Mouse (Mus musculus) induced T-regulatory cell, adult 2 months (primary cell): ENCODE data around the gene Rundc1.
"Not testable (repeated sequence)": the region's sequence is repeated elsewhere in the genome, so short reads cannot be mapped to it uniquely, and the experiment has no call there.

ENCODE experiments used
- DNase-seq: peaks from one replicate; pipeline ENCODE4 v3.0.0-alpha.2; 2012; ENCODE audit warnings: low read depth

The Rundc1 gene

DNA sequence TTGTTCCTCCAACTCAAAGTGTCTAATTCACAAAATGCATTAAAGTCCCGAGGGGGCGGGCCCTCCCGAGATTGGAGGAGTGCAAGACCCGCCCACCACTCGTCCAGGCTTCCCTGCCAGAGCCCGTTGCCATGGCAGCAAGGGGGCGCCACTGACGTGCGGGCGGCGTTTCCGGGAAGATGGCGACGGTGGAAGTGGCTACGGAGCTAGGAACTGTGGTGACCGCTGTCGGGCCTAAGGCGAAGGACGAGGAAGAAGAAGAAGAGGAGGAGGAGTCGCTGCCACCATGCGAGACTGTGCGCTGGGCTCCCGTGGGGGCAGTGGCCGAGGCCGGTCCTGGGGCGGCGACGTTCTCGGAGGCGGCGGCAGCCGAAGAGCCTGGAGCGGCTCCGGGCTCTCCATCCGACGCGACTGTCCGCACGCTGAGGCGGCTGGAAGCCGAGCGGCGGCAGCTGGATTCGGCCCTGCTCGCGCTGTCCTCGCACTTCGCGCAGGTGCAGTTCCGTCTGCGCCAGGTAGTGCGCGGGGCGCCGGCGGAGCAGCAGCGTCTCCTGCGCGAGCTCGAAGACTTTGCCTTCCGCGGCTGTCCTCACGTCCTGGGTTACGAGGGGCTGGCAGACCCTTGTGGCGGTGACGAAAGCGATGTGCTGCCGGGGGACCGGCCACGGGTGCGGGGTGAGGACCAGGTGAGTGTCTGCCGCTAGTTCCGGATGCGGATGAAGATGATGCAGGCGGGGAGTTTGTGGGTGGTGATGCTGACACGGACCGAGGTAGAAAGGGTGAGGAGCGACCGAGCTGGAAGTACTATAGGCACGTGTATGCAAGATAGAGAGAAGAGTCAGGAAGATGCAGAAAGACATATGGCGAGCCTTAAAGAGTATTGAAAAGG, at the start of gene Rundc1, which contains the start of gene Ptges3l:
Rundc1 (plus strand) TSS at position 161 of the 889 bp plus-strand sequence.
Ptges3l (minus strand) TSS at position 409 of the 889 bp plus-strand sequence.
- DNase-seq, result peak; percentile 99

DNA sequence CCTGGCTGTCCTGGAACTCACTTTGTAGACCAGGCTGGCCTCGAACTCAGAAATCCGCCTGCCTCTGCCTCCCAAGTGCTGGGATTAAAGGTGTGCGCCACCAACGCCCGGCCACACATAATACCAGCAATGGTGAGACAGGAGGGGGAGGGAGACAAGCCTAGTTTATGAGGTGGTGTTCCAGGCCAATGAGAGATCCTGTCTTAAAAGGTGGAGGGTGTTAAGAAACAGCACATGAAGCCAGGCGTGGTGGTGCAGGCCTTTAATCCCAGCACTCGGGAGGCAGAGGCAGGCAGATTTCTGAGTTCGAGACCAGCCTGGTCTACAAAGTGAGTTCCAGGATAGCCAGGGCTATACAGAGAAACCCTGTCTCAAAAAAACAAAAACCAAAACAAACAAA, 46.7 kb upstream of the Rundc1 start:
- not testable (repeated sequence) for DNase-seq

DNA sequence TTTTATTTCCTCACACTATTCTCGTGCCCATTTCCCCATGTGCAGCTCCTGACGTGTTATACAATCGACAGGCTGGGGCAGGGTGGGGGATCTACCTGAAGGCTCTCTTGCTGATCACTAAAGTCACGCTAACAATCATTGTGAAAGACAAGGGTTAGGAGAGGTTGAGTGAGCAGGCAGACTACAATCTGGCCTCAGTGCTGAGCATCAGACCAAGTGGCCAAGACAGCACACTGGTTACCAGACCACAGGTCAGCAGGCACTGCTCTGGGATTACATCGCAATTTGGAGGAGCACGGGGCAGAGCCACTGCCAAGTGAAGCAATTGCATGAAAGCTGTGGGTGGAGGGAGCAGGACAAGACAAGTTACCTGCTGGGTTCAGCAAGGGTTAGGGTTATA, 46.0 kb upstream of the Rundc1 start:
- no peak for DNase-seq

DNA sequence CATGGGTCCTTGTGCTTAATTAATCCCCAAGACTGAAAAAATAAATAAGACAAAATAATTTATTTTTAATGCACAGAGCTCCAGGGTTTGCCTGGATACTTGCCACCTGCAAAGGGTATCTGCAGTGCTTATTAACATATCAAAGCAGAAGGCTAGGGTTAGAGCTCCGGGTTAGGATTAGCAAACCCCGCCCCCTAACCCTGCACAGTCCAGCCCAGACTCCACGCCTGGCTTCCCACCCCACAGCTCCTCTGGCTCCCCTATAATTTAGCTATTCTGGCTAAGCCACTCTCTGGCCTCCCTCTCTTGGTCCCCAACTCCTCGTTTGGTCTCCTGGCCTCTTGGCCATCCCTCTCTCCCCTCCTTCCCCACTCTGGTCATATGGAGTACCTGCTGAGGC, 43.1 kb upstream of the Rundc1 start:
- no peak for DNase-seq

DNA sequence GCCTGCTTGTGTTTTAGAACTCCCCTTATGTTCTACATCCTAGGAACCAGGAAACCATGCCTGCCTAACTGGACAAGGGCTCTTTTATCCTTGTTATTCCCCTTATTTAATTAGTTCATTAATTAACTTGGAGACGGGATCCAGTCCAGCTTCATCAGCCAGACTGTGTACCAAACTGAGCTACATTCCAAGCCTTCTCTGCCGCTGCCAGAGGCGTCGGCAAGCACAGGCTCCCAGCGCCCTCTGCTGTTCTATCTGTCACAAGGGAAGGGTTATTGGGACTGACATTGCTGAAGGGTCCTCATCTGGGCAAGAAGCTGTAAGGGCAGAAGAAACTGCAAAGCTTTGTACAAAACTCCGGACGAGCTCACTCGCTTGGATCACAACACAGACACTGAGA, 29.8 kb upstream of the Rundc1 start:
- peak; percentile 56 for DNase-seq

DNA sequence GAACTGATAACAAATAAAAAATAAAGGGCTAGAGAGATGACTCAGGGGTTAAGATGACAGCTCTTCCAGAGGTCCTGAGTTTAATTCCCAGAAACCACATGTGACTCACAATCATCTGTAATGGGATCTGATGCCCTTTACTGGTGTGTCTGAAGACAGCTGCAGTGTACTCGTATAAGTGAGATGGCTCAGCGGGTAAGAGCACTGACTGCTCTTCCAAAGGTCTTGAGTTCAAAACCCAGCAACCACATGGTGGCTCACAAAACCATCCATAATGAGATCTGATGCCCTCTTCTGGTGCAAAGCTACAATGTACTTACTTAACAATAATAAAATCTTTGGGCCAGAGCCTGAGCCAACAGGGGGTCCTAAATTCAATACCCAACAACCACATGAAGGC, 9.6 kb upstream of the Rundc1 start:
- no peak for DNase-seq

DNA sequence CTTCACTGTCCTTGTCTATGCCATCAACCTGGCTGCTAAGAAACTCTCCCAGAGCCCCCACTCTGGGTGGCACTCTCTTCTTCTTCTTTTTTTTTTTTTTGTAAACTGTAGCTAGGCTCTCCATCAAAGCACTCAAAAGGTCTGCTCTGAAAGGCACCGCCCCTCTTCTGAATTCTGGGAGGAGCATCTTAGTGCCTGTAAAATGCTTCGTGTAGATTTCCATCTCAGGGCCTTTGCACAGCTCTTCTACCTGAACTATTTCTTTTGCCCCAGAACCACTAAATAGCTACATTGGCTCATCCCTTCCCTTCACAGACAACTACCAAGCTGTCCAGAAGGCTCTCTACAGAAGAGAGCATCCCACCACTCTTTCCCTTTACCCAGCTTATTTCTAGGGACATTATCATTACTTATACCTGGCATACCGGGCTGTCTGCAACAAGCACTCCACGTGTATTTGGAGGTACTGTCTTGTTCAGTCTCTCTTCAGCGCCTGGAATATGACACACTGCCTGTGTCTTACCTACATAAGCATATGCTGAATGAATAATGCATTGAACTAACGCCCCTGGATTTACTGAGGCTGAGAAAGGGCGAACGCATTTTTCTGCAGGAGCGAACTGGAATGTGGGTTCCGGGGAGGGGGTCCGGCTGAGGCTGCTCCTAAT, 8.3 kb upstream of the Rundc1 start:
- DNase-seq, result peak; percentile 65

DNA sequence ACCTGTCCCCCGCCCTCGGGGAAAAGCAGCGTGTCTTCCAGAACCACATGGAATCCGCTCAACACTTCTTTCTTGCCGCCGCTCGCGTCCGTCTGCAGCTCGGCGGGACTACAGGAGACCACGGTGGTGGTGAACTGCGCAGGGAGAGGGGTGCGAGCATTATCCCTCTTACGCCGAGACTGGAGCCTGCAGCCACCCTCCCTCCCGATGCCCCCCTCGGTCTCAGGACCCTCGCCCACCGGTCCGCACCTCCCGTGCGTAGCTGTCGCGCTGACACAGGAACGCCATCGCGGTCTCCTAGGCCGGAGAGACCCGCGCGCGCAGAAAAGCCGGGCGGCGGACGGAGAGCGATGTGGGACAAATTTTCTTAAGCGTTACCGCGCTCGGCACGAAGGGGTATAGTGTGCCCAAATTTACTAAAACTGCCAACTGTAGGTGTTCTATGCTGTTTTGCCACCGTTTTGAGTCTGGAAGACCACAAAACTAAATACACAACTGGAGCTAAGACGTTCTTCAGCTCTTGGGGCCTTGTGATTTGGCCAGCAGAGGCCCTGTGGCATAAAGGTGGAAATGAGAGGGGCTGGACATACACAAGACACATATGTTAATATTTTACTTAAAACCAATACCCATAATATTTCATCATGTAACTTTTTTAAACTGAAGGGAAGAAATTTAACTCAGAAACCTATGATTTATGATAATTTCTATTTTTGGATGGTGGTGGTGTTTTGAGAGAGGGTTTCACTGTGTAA, 7.6 kb upstream of the Rundc1 start, which contains the start of gene Aarsd1:
Aarsd1 (minus strand) TSS at position 515 of the 755 bp plus-strand sequence.
- peak; percentile 91 for DNase-seq

DNA sequence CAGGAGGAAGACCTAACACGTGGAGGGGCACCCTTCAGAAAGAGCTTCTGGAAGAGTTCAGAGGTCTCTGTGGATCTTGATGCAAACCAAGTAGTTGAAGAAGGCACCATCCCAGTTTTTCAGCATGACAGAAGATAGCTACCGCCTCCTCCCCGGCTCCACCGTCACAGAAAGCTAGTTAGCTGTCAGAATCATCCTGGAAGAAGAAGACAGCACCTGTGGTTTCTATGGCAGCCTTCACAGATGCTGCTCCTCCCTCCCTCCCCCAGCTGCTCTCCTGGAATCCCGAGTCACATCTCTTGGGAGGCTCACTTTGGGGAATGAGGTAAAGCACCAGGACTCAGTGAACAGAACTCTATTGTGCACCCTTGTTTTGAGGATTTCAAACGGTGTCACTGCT, 5.9 kb upstream of the Rundc1 start:
- DNase-seq, result no peak

DNA sequence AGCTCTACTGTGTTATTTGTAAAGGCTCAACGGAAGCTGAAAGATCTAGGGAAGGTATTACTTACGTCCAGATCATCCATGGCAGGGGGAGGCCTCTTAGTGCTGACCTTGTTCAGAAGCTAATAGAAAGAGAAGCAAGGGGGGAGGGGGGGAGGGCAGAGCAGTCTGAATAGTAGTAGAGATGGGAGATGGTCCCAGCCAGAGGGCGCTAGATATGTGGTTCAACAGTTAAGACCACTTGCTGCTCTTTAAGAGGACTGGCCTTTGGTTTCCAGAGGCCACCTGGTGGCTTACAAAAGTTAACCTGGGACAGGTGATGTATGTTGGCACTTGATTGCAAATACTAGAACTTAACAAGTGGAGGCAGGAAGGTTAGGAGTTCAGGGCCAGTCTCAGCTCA, 5.3 kb upstream of the Rundc1 start:
- no peak for DNase-seq

DNA sequence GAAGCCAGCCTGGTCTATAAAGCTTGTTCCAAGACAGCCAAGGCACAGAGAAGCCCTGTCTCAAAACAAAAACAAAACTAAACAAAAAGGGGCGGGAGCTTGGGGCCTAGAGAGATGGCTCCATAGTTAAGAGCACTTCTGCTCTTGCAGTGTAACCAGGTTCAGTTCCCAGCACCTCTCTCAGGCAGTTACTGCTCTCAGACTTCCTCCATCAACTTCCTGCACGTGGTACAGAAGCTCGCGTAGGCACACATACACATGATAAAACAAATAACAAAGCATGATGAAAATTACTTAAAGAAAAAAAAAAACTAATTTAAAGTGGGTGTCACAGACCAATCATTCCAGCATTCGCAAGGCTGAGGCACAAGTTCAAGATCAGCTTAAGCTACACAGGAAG, 4.7 kb upstream of the Rundc1 start:
- no peak for DNase-seq

DNA sequence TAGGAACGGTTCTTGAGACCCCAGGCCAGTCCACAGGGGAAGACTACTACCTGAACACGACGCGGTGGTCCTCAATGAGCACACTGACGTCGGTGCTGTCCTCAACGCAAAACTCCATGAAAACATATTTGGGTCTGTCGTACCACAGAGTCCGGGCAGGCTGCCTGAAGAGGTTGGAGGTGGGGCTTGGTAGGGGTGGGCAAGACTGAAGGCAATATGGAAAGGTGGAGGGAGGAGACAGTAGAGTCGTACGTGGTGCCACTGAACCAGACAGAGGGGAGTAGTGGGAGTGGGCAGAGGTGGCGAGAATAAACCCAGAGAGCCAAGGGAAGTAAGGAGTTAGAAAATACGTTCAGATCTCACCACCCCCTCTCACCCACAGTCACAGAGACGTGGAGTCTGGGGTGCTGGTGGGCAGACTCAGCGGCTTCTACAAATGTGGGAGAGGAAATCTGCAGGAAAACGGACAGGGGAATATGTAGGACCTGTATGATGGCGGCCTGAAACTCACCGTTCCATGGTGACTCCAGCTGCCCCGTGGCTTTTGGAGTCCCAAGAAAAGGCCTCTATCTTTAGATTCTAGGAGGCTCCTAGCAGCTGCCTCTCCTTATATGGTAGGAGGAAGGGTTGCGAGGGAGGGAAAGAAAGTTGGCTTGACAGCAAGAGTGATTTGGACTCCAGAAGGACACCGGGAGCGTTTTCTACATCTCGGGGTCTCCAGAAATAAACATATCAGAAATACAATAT, 607 bp upstream of the Rundc1 start, which contains the start of gene Gm27029:
Gm27029 (minus strand) TSS at position 692 of the 747 bp plus-strand sequence.
- no peak for DNase-seq

DNA sequence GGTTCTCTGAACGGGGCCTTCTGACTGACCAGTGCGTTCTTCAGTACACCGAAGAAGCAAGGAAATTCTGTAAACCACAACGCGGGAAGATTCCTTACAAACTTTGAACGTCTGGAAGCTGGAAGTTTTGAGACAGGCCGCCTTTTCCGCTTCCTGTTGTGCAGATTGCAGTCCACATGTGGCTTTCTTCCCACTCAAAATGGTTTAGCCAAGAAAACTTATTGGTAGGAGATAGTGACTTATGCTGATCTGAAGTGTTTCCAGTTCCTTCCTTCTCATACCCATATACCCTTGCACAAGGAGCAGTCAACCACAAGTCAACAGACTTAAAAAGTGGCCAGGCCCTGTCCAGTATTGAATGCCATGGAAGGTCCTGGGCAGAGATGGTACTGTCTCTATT, 1.3 kb downstream of the Rundc1 start:
- DNase-seq, result no peak

DNA sequence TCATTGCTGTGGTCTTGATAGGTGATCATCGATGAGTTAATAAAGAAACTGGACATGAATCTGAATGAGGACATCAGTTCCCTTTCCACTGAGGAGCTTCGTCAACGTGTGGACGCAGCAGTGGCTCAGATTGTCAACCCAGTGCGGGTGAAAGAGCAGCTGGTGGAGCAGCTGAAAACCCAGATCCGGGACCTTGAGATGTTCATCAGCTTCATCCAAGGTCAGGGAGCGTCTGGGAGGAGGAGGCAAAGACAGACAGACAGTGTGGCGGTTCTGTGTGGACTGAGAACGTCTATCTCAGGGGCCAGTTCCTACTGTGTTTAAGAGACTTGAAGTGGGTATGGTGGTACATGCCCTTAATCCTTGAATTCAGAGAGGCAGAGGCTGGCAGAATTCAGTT, 6.4 kb downstream of the Rundc1 start:
- DNase-seq, result no peak

DNA sequence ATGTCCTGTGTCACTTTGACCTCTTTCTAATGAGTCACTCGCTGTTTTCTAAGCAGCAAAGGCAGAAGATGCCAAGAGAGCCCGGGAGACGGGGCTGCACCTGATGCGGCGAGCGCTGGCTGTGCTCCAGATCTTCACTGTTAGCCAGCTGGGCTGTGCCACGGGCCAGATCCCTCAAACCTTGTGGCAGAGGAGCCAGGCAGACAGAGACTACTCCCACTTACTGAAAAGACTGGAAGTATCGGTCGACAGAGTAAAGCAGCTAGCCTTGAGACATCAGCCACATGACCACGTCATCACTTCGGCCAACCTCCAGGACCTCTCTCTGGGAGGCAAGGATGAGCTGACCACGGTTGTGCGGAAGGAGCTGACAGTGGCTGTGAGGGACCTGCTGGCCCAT, 8.5 kb downstream of the Rundc1 start:
- DNase-seq, result no peak

DNA sequence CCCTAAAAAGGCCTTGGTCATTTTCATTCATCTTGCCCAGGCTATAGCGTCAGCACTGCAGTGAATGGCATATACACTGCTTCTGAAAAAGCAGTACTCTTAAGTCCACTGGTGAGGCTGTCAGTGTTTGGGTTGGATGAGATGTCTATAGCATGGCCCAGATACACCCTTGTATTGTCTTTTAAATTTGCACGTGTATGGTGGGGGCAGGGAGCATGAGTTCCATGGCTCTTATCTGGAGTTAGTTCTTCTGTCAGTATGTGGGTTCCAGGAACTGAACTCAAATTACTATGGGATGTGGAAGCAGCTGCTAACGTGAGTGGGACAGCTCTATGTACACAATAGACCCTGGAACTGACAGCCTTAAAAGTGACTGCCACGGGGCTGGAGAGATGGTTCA, 10.9 kb downstream of the Rundc1 start:
- no peak for DNase-seq

DNA sequence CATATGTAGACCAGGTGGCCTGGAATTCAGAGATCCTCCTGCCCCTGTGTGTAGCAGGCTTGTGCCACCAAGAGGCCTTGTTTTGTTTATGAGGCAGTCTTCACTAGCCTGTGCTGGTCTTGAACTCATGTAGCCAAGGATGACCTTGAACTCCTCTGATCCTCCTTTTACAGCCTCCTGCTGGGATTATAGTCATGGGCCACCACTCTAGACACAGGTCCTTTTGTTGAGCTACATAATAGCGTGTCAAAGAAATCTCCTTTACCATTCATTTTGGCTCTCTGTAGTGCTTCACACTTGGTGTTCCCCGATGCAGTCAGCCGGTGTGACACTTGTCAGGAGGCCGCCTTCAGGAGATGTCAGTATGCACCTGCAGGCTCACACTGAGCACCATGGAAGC, 12.0 kb downstream of the Rundc1 start:
- DNase-seq, result no peak

DNA sequence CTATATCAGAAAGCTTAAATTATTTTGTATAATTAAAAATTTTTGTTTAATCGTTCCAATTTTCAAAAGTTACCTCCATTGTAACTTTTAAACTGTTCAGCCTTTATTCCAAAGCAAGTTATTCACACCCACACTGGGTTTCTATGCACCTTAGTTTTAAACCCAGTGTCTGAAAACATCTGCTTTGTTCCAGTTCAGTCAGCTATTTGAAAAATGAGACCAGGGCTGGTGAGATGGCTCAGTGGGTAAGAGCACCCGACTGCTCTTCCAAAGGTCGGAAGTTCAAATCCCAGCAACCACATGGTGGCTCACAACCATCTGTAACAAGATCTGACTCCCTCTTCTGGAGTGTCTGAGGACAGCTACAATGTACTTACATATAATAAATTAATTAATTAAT, 13.1 kb downstream of the Rundc1 start:
- not testable (repeated sequence) for DNase-seq

DNA sequence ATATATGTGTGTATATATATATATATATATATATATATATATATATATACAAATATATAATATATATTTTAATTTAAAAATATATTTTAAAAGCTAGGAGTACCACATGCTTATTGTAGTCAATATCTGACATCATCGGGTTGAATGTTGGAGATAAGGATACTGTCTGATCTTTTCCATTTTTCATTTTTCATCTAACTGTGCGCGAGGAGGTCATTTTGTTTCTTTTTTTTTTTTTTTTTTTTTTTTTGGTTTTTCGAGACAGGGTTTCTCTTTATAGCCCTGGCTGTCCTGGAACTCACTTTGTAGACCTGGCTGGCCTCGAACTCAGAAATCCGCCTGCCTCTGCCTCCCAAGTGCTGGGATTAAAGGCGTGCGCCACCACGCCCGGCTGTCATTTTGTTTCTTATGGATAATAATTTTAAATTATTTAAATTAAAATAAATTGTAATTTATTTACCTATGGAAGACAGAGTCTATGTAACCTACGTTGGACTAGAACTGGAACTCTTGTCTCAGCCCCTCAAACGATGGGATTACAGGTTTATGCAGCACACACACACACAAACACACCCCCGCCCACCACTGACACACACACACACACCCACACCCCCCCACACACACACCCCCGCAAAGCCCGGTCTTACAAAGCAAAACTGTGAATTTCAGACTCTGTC, 16.7 kb downstream of the Rundc1 start:
- not testable (repeated sequence) for DNase-seq

DNA sequence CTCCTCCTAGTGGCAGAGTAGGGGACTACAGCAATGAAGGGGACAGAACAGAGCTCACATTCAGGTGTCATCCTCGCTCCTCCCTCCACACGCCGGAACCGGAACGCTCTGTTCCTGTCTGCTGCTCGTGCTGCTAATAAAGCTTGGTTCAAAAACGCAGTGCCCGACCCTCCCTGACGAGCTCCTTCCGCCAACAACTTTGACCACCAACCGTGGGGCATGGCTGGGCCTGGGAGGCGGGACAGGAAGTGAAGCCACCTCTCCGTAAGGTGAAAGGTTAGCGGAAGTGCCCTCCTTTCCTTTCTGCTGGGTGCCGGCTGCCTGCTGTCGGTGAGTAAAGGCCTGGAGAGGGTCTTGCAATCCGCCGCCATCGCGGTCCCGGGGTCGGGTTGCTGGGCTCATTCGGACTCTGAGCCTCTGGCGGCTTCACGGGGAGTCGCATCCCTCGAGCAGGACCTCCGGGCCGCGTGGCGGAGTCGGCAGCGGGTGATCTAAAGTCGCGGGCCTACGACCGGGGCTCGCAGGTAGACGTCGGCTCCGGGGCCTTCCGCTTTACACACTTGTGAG, 17.3 kb downstream of the Rundc1 start, which contains the start of gene Rpl27:
Rpl27 (plus strand) TSS at position 172 of the 567 bp plus-strand sequence.
- peak; percentile 100 for DNase-seq

DNA sequence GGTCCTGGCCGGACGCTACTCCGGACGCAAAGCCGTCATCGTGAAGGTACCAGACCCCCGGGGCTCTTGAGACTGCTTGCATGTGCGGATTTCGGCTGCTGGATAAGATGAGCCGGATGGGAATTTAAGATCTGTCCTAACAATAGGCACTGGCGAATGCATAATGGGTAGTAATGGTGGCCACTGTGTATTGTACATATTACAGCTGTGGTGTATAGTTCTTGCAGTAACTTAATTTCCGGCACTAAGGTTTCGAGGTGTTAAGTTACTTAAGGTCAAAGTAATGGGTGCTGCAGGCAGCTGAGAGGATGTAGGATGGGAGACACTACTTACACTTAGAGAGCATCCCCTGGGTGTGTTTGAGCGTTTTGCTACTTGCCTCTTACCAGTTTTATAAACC, 17.9 kb downstream of the Rundc1 start:
- peak; percentile 72 for DNase-seq
